Mouse (Mus musculus): Measurements from ENCODE around the gene Lep. TPM values are rescaled to one million over a fixed set of nuclear protein-coding genes. Genes with fewer than 3 reads are reported as not detected.

Lep gene
- not detected in 2 replicates for polyA plus RNA-seq (2014; fragmentation: Nextera tagmentation; extraction: Ambion mirVana)

GRCm38 (mm10) chr6:29059846-29060685, at the start of gene Lep:
Gene Lep (plus strand): TSS chr6:29060220.
- Histone ChIP-seq H3K9me3 (ENCODE audit: control insufficient read depth, low read length) (no peaks in the 10 kb centered on the region), H3K36me3 (ENCODE audit: control insufficient read depth, insufficient read depth, low read length) (no peaks in the 10 kb centered on the region), H3K27ac (replicated peaks in 1 of 2; ENCODE audit: control insufficient read depth in 1 of 2, insufficient read depth in 1 of 2, low read depth in 2 of 2, low read length in 2 of 2) (no peak within 1 kb of the TSS), H3K4me3 (ENCODE audit: control insufficient read depth in 1 of 2, insufficient read depth in 1 of 2, low read depth in 1 of 2, low read length in 2 of 2) (no peak within 1 kb of the TSS), H3K27me3 (ENCODE audit: control insufficient read depth, insufficient read depth, low read length) (no peaks in the 10 kb centered on the region), H3K4me1 (ENCODE audit: control insufficient read depth in 2 of 2, insufficient read depth in 2 of 2, low read length in 2 of 2) (no peaks in the 10 kb centered on the region), H3K4me2 (ENCODE audit: low read length) (no peak within 1 kb of the TSS), H3K9ac (ENCODE audit: low read length) (no peak within 1 kb of the TSS)
- 63% methylated on average over 28 of the region's 28 CpGs for WGBS
- ATAC-seq (ENCODE audit: insufficient number of reproducible peaks, insufficient read depth, low FRiP score, low read depth): no peak

GRCm38 (mm10) chr6:29011651-29012050, 48.4 kb upstream of the Lep start:
- Histone ChIP-seq H3K4me1 (ENCODE audit: control insufficient read depth in 2 of 2, insufficient read depth in 2 of 2, low read length in 2 of 2) (peaks cover 2 to 3% of the 10 kb centered on the region in 2 experiments; a peak in 3 of 4 replicates), H3K27ac (replicated peaks in 1 of 2; ENCODE audit: control insufficient read depth in 1 of 2, insufficient read depth in 1 of 2, low read depth in 2 of 2, low read length in 2 of 2) (no peak overlapping the region), H3K9me3 (ENCODE audit: control insufficient read depth, low read length) (no peaks in the 10 kb centered on the region), H3K9ac (ENCODE audit: low read length) (no peak overlapping the region), H3K36me3 (ENCODE audit: control insufficient read depth, insufficient read depth, low read length) (no peaks in the 10 kb centered on the region), H3K4me3 (ENCODE audit: control insufficient read depth in 1 of 2, insufficient read depth in 1 of 2, low read depth in 1 of 2, low read length in 2 of 2) (no peak overlapping the region), H3K27me3 (ENCODE audit: control insufficient read depth, insufficient read depth, low read length) (0 out of 2 replicates have a peak, but pooled peaks cover 3% of the 10 kb centered on the region), H3K4me2 (ENCODE audit: low read length) (no peak overlapping the region)
- 80% methylated on average over 5 of the region's 5 CpGs for WGBS
- no peak for ATAC-seq (ENCODE audit: insufficient number of reproducible peaks, insufficient read depth, low FRiP score, low read depth)

GRCm38 (mm10) chr6:29013216-29013615, 46.8 kb upstream of the Lep start:
- no peak for ATAC-seq (ENCODE audit: insufficient number of reproducible peaks, insufficient read depth, low FRiP score, low read depth)
- H3K27me3 ChIP-seq (ENCODE audit: control insufficient read depth, insufficient read depth, low read length): peaks cover 16% of the 10 kb centered on the region
- H3K9me3 ChIP-seq (ENCODE audit: control insufficient read depth, low read length): no peaks in the 10 kb centered on the region
- no peaks in the 10 kb centered on the region for H3K36me3 ChIP-seq (ENCODE audit: control insufficient read depth, insufficient read depth, low read length)
- WGBS: 83% methylated on average over 6 of the region's 6 CpGs
- no peak overlapping the region for H3K4me2 ChIP-seq (ENCODE audit: low read length)
- peaks cover 8% of the 10 kb centered on the region in 2 experiments for H3K4me1 ChIP-seq (ENCODE audit: control insufficient read depth in 2 of 2, insufficient read depth in 2 of 2, low read length in 2 of 2)
- no peak overlapping the region for H3K9ac ChIP-seq (ENCODE audit: low read length)
- H3K27ac ChIP-seq (replicated peaks in 1 of 2; ENCODE audit: control insufficient read depth in 1 of 2, insufficient read depth in 1 of 2, low read depth in 2 of 2, low read length in 2 of 2): no peak overlapping the region
- H3K4me3 ChIP-seq (ENCODE audit: control insufficient read depth in 1 of 2, insufficient read depth in 1 of 2, low read depth in 1 of 2, low read length in 2 of 2): no peak overlapping the region

DNA sequence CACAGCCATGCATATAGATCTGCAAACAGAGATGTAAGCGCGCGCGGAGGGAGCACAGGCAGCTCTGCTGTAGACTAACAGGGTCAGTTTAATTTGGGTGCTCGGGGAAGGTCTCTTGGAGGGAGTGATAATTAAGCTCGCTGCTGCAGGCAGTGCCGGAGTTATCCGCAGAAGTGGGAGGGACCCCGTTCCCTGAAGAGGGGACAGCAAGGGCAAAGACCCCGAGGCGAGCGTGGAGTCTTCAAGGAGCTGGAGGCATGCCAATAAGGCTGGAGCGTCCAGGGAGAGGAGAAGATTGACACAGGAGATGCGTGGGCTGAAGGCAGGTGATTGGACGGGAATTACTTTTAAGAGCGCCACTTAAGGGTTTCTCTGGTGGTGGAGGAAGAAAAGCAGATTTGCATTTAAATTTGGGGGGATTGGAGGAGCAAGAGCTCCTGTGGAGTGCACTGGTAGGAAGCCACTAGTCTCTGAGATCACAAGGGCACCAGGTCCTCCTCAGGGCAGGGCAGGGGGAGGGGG, 43.1 kb upstream of the Lep start:
- ATAC-seq (ENCODE audit: insufficient number of reproducible peaks, insufficient read depth, low FRiP score, low read depth): no peak

GRCm38 (mm10) chr6:29019756-29020720, 40.0 kb upstream of the Lep start:
- H3K9ac ChIP-seq (ENCODE audit: low read length): no peak overlapping the region
- no peaks in the 10 kb centered on the region for H3K36me3 ChIP-seq (ENCODE audit: control insufficient read depth, insufficient read depth, low read length)
- H3K27me3 ChIP-seq (ENCODE audit: control insufficient read depth, insufficient read depth, low read length): peaks cover 48% of the 10 kb centered on the region
- H3K27ac ChIP-seq (replicated peaks in 1 of 2; ENCODE audit: control insufficient read depth in 1 of 2, insufficient read depth in 1 of 2, low read depth in 2 of 2, low read length in 2 of 2): no peak overlapping the region
- ATAC-seq (ENCODE audit: insufficient number of reproducible peaks, insufficient read depth, low FRiP score, low read depth): no peak
- no peak overlapping the region for H3K4me3 ChIP-seq (ENCODE audit: control insufficient read depth in 1 of 2, insufficient read depth in 1 of 2, low read depth in 1 of 2, low read length in 2 of 2)
- H3K9me3 ChIP-seq (ENCODE audit: control insufficient read depth, low read length): no peaks in the 10 kb centered on the region
- WGBS: 71% methylated on average over 18 of the region's 18 CpGs
- peaks cover 8% of the 10 kb centered on the region in 2 experiments for H3K4me1 ChIP-seq (ENCODE audit: control insufficient read depth in 2 of 2, insufficient read depth in 2 of 2, low read length in 2 of 2)
- no peak overlapping the region for H3K4me2 ChIP-seq (ENCODE audit: low read length)

More for the DNA sequence above, 43.1 kb upstream of the Lep start:
- H3K4me1 ChIP-seq (ENCODE audit: control insufficient read depth in 2 of 2, insufficient read depth in 2 of 2, low read length in 2 of 2): peaks cover 8% of the 10 kb centered on the region in 2 experiments
- H3K4me3 ChIP-seq (ENCODE audit: control insufficient read depth in 1 of 2, insufficient read depth in 1 of 2, low read depth in 1 of 2, low read length in 2 of 2): peak overlapping the region in 1 of 2 experiments; percentile 20; a peak in 2 of 4 replicates
- H3K9me3 ChIP-seq (ENCODE audit: control insufficient read depth, low read length): no peaks in the 10 kb centered on the region
- no peak overlapping the region; the same call in 1 of the 2 replicates for H3K9ac ChIP-seq (ENCODE audit: low read length)
- no peaks in the 10 kb centered on the region for H3K36me3 ChIP-seq (ENCODE audit: control insufficient read depth, insufficient read depth, low read length)
- 2% methylated on average over 16 of the region's 16 CpGs for WGBS
- H3K27me3 ChIP-seq (ENCODE audit: control insufficient read depth, insufficient read depth, low read length): peaks cover 35% of the 10 kb centered on the region
- peak overlapping the region; percentile 57 for H3K4me2 ChIP-seq (ENCODE audit: low read length)
- no peak overlapping the region for H3K27ac ChIP-seq (replicated peaks in 1 of 2; ENCODE audit: control insufficient read depth in 1 of 2, insufficient read depth in 1 of 2, low read depth in 2 of 2, low read length in 2 of 2)

DNA sequence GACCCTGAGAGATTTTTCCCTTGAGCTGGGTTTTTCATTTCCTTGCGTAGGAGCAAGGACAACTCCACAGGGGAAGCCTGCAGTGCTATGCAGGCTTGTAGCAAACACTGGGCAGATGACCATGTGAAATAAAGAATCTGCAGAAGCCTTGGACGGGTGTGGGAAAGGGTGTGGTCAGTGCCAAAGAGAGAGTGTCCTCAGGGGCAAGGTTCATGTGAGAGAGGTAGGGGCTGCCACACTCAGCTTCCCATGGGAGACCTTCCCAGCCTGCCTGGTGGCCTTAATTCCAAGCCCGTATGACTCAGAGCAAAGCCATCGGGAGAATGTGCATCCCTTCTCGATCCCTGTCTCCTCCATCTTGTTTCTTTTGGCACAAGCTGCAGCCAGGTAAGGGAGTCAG, 39.1 kb upstream of the Lep start:
- Histone ChIP-seq H3K9ac (ENCODE audit: low read length) (no peak overlapping the region), H3K4me1 (ENCODE audit: control insufficient read depth in 2 of 2, insufficient read depth in 2 of 2, low read length in 2 of 2) (peaks cover 8% of the 10 kb centered on the region in 2 experiments), H3K4me2 (ENCODE audit: low read length) (no peak overlapping the region), H3K27ac (replicated peaks in 1 of 2; ENCODE audit: control insufficient read depth in 1 of 2, insufficient read depth in 1 of 2, low read depth in 2 of 2, low read length in 2 of 2) (no peak overlapping the region), H3K27me3 (ENCODE audit: control insufficient read depth, insufficient read depth, low read length) (peaks cover 57% of the 10 kb centered on the region), H3K36me3 (ENCODE audit: control insufficient read depth, insufficient read depth, low read length) (no peaks in the 10 kb centered on the region), H3K4me3 (ENCODE audit: control insufficient read depth in 1 of 2, insufficient read depth in 1 of 2, low read depth in 1 of 2, low read length in 2 of 2) (no peak overlapping the region), H3K9me3 (ENCODE audit: control insufficient read depth, low read length) (no peaks in the 10 kb centered on the region)
- no peak for ATAC-seq (ENCODE audit: insufficient number of reproducible peaks, insufficient read depth, low FRiP score, low read depth)
- WGBS: 56% methylated on average over 5 of the region's 5 CpGs

DNA sequence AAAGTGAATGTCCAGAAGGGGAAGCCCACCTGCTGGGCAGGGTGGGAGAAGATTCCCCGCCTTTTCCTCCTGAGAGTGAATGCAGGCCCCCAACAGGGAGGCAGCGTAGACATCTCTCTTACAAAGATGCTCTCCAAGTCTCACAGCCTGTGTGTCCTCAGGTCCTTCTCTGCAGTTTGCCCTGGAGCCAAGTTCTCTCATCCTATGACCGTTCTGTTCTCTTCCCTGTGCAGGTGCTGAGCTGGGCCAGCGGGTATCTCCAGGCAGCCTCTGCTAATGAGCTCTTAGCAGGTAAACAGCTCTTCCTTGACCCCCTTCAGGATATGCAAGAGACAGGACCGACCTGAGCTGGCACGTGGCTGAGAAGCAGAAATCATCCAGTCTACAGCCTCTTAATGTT, 38.5 kb upstream of the Lep start:
- peaks cover 60% of the 10 kb centered on the region for H3K27me3 ChIP-seq (ENCODE audit: control insufficient read depth, insufficient read depth, low read length)
- peaks cover 7 to 8% of the 10 kb centered on the region in 2 experiments for H3K4me1 ChIP-seq (ENCODE audit: control insufficient read depth in 2 of 2, insufficient read depth in 2 of 2, low read length in 2 of 2)
- no peaks in the 10 kb centered on the region for H3K9me3 ChIP-seq (ENCODE audit: control insufficient read depth, low read length)
- H3K27ac ChIP-seq (replicated peaks in 1 of 2; ENCODE audit: control insufficient read depth in 1 of 2, insufficient read depth in 1 of 2, low read depth in 2 of 2, low read length in 2 of 2): no peak overlapping the region
- no peak for ATAC-seq (ENCODE audit: insufficient number of reproducible peaks, insufficient read depth, low FRiP score, low read depth)
- H3K4me2 ChIP-seq (ENCODE audit: low read length): no peak overlapping the region
- no peak overlapping the region for H3K9ac ChIP-seq (ENCODE audit: low read length)
- WGBS: 31% methylated on average over 6 of the region's 6 CpGs
- no peaks in the 10 kb centered on the region for H3K36me3 ChIP-seq (ENCODE audit: control insufficient read depth, insufficient read depth, low read length)
- H3K4me3 ChIP-seq (ENCODE audit: control insufficient read depth in 1 of 2, insufficient read depth in 1 of 2, low read depth in 1 of 2, low read length in 2 of 2): no peak overlapping the region

Measured in heart, embryonic 14.5 days (tissue).